Mouse (Mus musculus): Measurements from ENCODE around the gene Lhx5.

Lhx5 gene

GRCm38 (mm10) chr5:120431649-120432485 lies at the start of gene Lhx5:
TSS of gene Lhx5 (plus strand) at chr5:120431699.
- no peak for DNase-seq

GRCm38 (mm10) chr5:120386361-120386760 lies 45.1 kb upstream of the Lhx5 start:
- no peak for DNase-seq

GRCm38 (mm10) chr5:120388765-120389164 lies 42.7 kb upstream of the Lhx5 start:
- no peak for DNase-seq

GRCm38 (mm10) chr5:120389973-120390372 lies 41.5 kb upstream of the Lhx5 start:
- DNase-seq: no peak

GRCm38 (mm10) chr5:120393871-120394667 lies 37.4 kb upstream of the Lhx5 start:
- DNase-seq: no peak

GRCm38 (mm10) chr5:120397988-120398387 lies 33.5 kb upstream of the Lhx5 start:
- no peak for DNase-seq

- no peak for DNase-seq
Observed at GRCm38 (mm10) chr5:120404831-120405591, 26.5 kb upstream of the Lhx5 start.

GRCm38 (mm10) chr5:120408933-120409332 lies 22.6 kb upstream of the Lhx5 start:
- no peak for DNase-seq

- DNase-seq: no peak
Observed at GRCm38 (mm10) chr5:120409385-120410378, 21.8 kb upstream of the Lhx5 start.

GRCm38 (mm10) chr5:120413436-120413835 lies 18.1 kb upstream of the Lhx5 start:
- no peak for DNase-seq

- DNase-seq: no peak
Observed at GRCm38 (mm10) chr5:120420106-120420505, 11.4 kb upstream of the Lhx5 start.

GRCm38 (mm10) chr5:120424039-120424438 lies 7.5 kb upstream of the Lhx5 start:
- peak; percentile 69 for DNase-seq

- no peak for DNase-seq
Observed at GRCm38 (mm10) chr5:120424657-120425056, 6.8 kb upstream of the Lhx5 start.

GRCm38 (mm10) chr5:120425711-120426110 lies 5.8 kb upstream of the Lhx5 start:
- DNase-seq: no peak

- no peak for DNase-seq
Observed at GRCm38 (mm10) chr5:120426572-120426971, 4.9 kb upstream of the Lhx5 start.

- no peak for DNase-seq
Observed at GRCm38 (mm10) chr5:120427451-120427938, 4.0 kb upstream of the Lhx5 start.

- DNase-seq: no peak
Observed at GRCm38 (mm10) chr5:120428189-120428838, 3.2 kb upstream of the Lhx5 start.

GRCm38 (mm10) chr5:120428990-120429389 lies 2.5 kb upstream of the Lhx5 start:
- no peak for DNase-seq

- no peak for DNase-seq
Observed at GRCm38 (mm10) chr5:120429692-120430091, 1.8 kb upstream of the Lhx5 start.

GRCm38 (mm10) chr5:120431001-120431583 lies 407 bp upstream of the Lhx5 start:
- DNase-seq: no peak

- DNase-seq: no peak
Observed at GRCm38 (mm10) chr5:120432486-120433015, 1.1 kb downstream of the Lhx5 start.

Data from thymus, postnatal 25 days (tissue).